Mouse (Mus musculus): ENCODE results near the gene Hoxb1.

DNA sequence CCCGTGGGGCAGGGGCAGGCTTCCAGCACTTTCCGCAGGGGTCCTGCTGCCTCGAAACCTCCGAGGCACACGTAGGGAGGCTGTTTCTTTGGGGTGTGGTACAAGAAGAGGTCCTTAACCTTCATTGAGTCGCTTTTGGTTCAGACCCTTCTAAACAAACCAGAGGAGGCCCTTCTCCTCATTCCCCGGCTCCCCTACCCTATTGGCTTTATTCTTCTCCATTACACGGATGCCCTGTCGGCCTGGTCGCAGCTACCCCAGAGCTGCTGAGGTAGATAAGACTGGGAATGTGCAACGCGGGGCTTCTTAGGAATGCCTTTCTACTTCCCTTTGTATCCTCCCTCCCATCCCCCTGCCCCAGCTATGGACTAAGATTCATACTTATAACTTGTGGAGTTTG lies 38.8 kb upstream of the Hoxb1 start:
- no peak for TF ChIP-seq POLR2A (IDR thresholded peaks at IDR 0.05; ENCODE audit: control insufficient read depth, extremely low read depth, insufficient read depth, low read length, poor library complexity)
- TF ChIP-seq CTCF (IDR thresholded peaks at IDR 0.05; ENCODE audit: borderline replicate concordance, control insufficient read depth, extremely low read depth, insufficient read depth, low read length, poor library complexity): no peak
